Mouse (Mus musculus) B cell, adult (primary cell): ENCODE measurements around the gene Flrt1. TPM values are rescaled to one million over a fixed set of nuclear protein-coding genes. Genes with fewer than 3 reads are reported as not detected.

ENCODE experiments used
- total RNA-seq: library from RNA; stranded (reverse); gene quantifications from 4 replicates; pipeline ENCODE4 v1.2.4, GENCODE M21; 2023; ENCODE audit not compliant: inconsistent age

Flrt1 gene
- 0.12 to 0.16 TPM in 2 of 4 replicates, not detected in the others for total RNA-seq

GRCm38 (mm10) chr19:7105544-7105943 is at the start of gene Flrt1:
Gene Flrt1, minus strand, starts transcription at chr19:7105729.

GRCm38 (mm10) chr19:7056248-7057087 is 49.1 kb downstream of the Flrt1 start, which contains the start of gene Macrod1:
Gene Macrod1, plus strand, starts transcription at chr19:7056810.

Other genes starting within 250 kb of the Flrt1 start
- 29.9 to 32.9 TPM (median 31.6 TPM) in 4 replicates for gene Ccdc88b, start 247.5 kb downstream of the Flrt1 start, total RNA-seq
- gene Trmt112, start 196.0 kb downstream of the Flrt1 start, total RNA-seq = 150 to 159 TPM (median 153 TPM) in 4 replicates
- gene Prdx5, start 195.6 kb downstream of the Flrt1 start, total RNA-seq = 86.0 to 104 TPM (median 92.9 TPM) in 4 replicates
- gene Esrra, start 183.9 kb downstream of the Flrt1 start, total RNA-seq = 55.4 to 59.7 TPM (median 56.1 TPM) in 4 replicates
- not detected in 4 replicates for gene Catsperz, start 180.3 kb downstream of the Flrt1 start, total RNA-seq
- not detected in 4 replicates for gene Kcnk4, start 171.2 kb downstream of the Flrt1 start, total RNA-seq
- 10.7 to 16.5 TPM (median 14.1 TPM) in 4 replicates for gene Bad, start 163.9 kb downstream of the Flrt1 start, total RNA-seq
- gene Gpr137, start 163.2 kb downstream of the Flrt1 start, total RNA-seq = 20.3 to 22.9 TPM (median 21.1 TPM) in 4 replicates
- 89.5 to 93.5 TPM (median 90.6 TPM) in 4 replicates for gene Ppp1r14b, start 130.8 kb downstream of the Flrt1 start, total RNA-seq
- 13.5 to 15.8 TPM (median 15.0 TPM) in 4 replicates for gene Plcb3, start 129.3 kb downstream of the Flrt1 start, total RNA-seq
- 27.8 to 34.0 TPM (median 30.5 TPM) in 4 replicates for gene Fkbp2, start 125.2 kb downstream of the Flrt1 start, total RNA-seq
- 15.4 to 19.4 TPM (median 17.7 TPM) in 4 replicates for gene Vegfb, start 118.1 kb downstream of the Flrt1 start, total RNA-seq
- gene Dnajc4, start 113.2 kb downstream of the Flrt1 start, total RNA-seq = 23.7 to 27.8 TPM (median 26.5 TPM) in 4 replicates
- 4.4 to 6.2 TPM (median 5.2 TPM) in 4 replicates for gene Nudt22, start 109.6 kb downstream of the Flrt1 start, total RNA-seq
- 4.5 to 6.6 TPM (median 5.6 TPM) in 4 replicates for gene Trpt1, start 109.6 kb downstream of the Flrt1 start, total RNA-seq
- 167 to 182 TPM (median 174 TPM) in 4 replicates for gene Fermt3, start 86.3 kb downstream of the Flrt1 start, total RNA-seq
- 98.7 to 127 TPM (median 113 TPM) in 4 replicates for gene Stip1, start 65.8 kb downstream of the Flrt1 start, total RNA-seq
- 6.5 to 7.3 TPM (median 7.1 TPM) in 4 replicates for gene Macrod1, start 48.9 kb downstream of the Flrt1 start, total RNA-seq
- gene Otub1, start 100.6 kb upstream of the Flrt1 start, total RNA-seq = 132 to 142 TPM (median 137 TPM) in 4 replicates
- gene Cox8a, start 111.9 kb upstream of the Flrt1 start, total RNA-seq = 302 to 334 TPM (median 313 TPM) in 4 replicates
- gene Naa40, start 135.5 kb upstream of the Flrt1 start, total RNA-seq = 55.8 to 56.6 TPM (median 56.2 TPM) in 4 replicates
- gene Rcor2, start 161.6 kb upstream of the Flrt1 start, total RNA-seq = 1.5 to 2.8 TPM (median 2.2 TPM) in 4 replicates
- 213 to 229 TPM (median 218 TPM) in 4 replicates for gene Mark2, start 236.1 kb upstream of the Flrt1 start, total RNA-seq